Mouse (Mus musculus): ENCODE measurements at regions not wholly inside any gene's neighbourhood (a gene's known extent, or its start where the extent isn't known, plus 50 kb on each side); places are given as distances from the start of the nearest gene placed in this dataset.

GRCm38 (mm10) chr11:66605998-66606397 is 80.2 kb upstream of the Shisa6 start:
- no peaks in the 10 kb centered on the region for H3K27me3 ChIP-seq (ENCODE audit: control insufficient read depth, insufficient read depth, low read length)
- no peaks in the 10 kb centered on the region for H3K9me3 ChIP-seq (ENCODE audit: control insufficient read depth, low read length)
- H3K27ac ChIP-seq (ENCODE audit: low read depth, low read length): no peak overlapping the region
- H3K4me3 ChIP-seq (ENCODE audit: low read depth, low read length): no peak overlapping the region
- ATAC-seq (ENCODE audit: low FRiP score): no peak
- H3K36me3 ChIP-seq (ENCODE audit: control insufficient read depth, insufficient read depth, low read length): no peaks in the 10 kb centered on the region
- WGBS: 91% methylated on average over 3 of the region's 3 CpGs
- no peak for DNase-seq (ENCODE audit: low spot score, missing footprints)
- no peak overlapping the region for H3K9ac ChIP-seq (ENCODE audit: low read length)
- no peaks in the 10 kb centered on the region for H3K4me1 ChIP-seq (ENCODE audit: control insufficient read depth, insufficient read depth, low read length)
- H3K4me2 ChIP-seq: no peak overlapping the region

DNA sequence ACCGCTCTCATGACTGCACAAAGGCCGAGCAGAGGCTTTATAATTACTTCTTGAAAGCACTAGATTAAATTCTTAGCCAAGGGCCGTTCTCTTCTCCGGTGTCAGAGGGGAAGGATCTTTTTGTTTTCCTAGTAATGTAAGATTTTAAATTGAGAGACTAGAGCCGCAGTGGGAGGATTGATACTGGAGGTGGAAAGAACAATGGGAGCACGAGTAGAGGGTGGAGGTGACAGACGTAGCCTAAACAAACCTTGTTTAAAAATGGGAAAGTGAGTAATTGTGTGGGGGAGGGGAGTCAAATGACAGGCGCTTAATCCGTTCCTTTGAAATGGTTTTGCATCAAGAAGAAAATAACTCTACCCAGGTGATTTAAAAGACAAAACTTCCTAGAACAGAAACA is 80.9 kb upstream of the Shisa6 start:
- Histone ChIP-seq H3K4me1 (ENCODE audit: control insufficient read depth, insufficient read depth, low read length) (no peaks in the 10 kb centered on the region), H3K27ac (ENCODE audit: low read depth, low read length) (no peak overlapping the region), H3K27me3 (ENCODE audit: control insufficient read depth, insufficient read depth, low read length) (no peaks in the 10 kb centered on the region), H3K4me3 (ENCODE audit: low read depth, low read length) (no peak overlapping the region), H3K36me3 (ENCODE audit: control insufficient read depth, insufficient read depth, low read length) (no peaks in the 10 kb centered on the region), H3K9me3 (ENCODE audit: control insufficient read depth, low read length) (no peaks in the 10 kb centered on the region), H3K4me2 (no peak overlapping the region), H3K9ac (ENCODE audit: low read length) (no peak overlapping the region)
- ATAC-seq (ENCODE audit: low FRiP score) (no peak), DNase-seq (ENCODE audit: low spot score, missing footprints) (no peak)
- 46% methylated on average over 9 of the region's 9 CpGs for WGBS

DNA sequence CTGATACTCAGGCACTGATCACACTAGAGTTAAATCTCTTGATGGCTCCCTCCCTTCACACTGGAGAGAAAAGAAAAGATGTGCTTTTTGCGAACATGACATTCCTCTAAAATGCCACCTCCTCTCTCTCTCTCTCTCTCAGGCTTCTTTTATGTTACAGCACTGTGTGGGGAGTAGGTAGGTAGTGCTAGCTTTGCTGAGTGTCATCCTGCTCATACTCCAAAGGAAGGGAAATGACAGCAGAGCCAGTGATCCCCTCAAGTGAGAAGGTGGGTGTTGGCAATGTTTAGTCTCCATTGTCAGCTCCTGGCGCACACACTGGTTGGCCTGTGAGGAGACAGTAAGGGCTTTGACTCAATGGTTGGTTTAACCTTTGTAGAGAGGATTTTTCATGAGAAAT is 84.0 kb upstream of the Shisa6 start:
- DNase-seq (ENCODE audit: low spot score, missing footprints): no peak
- Histone ChIP-seq H3K4me3 (ENCODE audit: low read depth, low read length) (no peak overlapping the region), H3K27me3 (ENCODE audit: control insufficient read depth, insufficient read depth, low read length) (no peaks in the 10 kb centered on the region), H3K4me1 (ENCODE audit: control insufficient read depth, insufficient read depth, low read length) (no peaks in the 10 kb centered on the region), H3K4me2 (no peak overlapping the region), H3K9ac (ENCODE audit: low read length) (no peak overlapping the region), H3K9me3 (ENCODE audit: control insufficient read depth, low read length) (no peaks in the 10 kb centered on the region), H3K27ac (ENCODE audit: low read depth, low read length) (no peak overlapping the region), H3K36me3 (ENCODE audit: control insufficient read depth, insufficient read depth, low read length) (no peaks in the 10 kb centered on the region)
- ATAC-seq (ENCODE audit: low FRiP score): no peak
- WGBS: 92% methylated on average over 2 of the region's 2 CpGs

DNA sequence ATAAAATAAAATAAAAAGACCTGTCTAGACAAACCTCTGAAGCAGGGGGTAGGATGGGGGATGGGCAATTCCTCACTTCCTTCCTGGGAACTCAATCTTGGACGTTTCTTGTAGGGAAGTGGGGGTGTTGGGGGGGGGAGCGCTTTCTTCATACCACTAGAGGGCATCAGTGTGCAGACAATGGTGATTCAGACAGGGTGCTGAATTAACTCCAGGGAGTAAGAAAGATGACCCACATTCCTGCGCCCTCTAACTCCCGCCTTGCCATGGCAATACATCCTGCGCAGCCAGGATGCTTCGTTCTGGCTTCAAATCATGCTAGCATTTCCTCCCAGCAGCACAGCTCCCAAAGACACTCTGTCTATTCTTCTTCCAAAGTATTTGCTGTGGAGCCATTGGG is 87.4 kb upstream of the Shisa6 start:
- Histone ChIP-seq H3K4me2 (no peak overlapping the region), H3K27ac (ENCODE audit: low read depth, low read length) (no peak overlapping the region), H3K4me3 (ENCODE audit: low read depth, low read length) (no peak overlapping the region), H3K36me3 (ENCODE audit: control insufficient read depth, insufficient read depth, low read length) (no peaks in the 10 kb centered on the region), H3K27me3 (ENCODE audit: control insufficient read depth, insufficient read depth, low read length) (no peaks in the 10 kb centered on the region), H3K9me3 (ENCODE audit: control insufficient read depth, low read length) (no peaks in the 10 kb centered on the region), H3K4me1 (ENCODE audit: control insufficient read depth, insufficient read depth, low read length) (no peaks in the 10 kb centered on the region), H3K9ac (ENCODE audit: low read length) (no peak overlapping the region)
- ATAC-seq (ENCODE audit: low FRiP score) (no peak), DNase-seq (ENCODE audit: low spot score, missing footprints) (no peak)
- WGBS: 20% methylated on average over 6 of the region's 6 CpGs

- Histone ChIP-seq H3K27me3 (ENCODE audit: control insufficient read depth, insufficient read depth, low read length) (no peaks in the 10 kb centered on the region), H3K36me3 (ENCODE audit: control insufficient read depth, insufficient read depth, low read length) (no peaks in the 10 kb centered on the region), H3K4me1 (ENCODE audit: control insufficient read depth, insufficient read depth, low read length) (no peaks in the 10 kb centered on the region), H3K27ac (ENCODE audit: low read depth, low read length) (no peak overlapping the region), H3K4me3 (ENCODE audit: low read depth, low read length) (no peak overlapping the region), H3K4me2 (no peak overlapping the region), H3K9me3 (ENCODE audit: control insufficient read depth, low read length) (no peaks in the 10 kb centered on the region), H3K9ac (ENCODE audit: low read length) (no peak overlapping the region)
- ATAC-seq (ENCODE audit: low FRiP score): no peak
- DNase-seq (ENCODE audit: low spot score, missing footprints): no peak
- WGBS: 89% methylated on average over 4 of the region's 4 CpGs
Observed at GRCm38 (mm10) chr11:66625491-66625890, 99.7 kb upstream of the Shisa6 start.

- no peak overlapping the region for H3K4me3 ChIP-seq (ENCODE audit: low read depth, low read length)
- no peak overlapping the region for H3K27ac ChIP-seq (ENCODE audit: low read depth, low read length)
- H3K27me3 ChIP-seq (ENCODE audit: control insufficient read depth, insufficient read depth, low read length): no peaks in the 10 kb centered on the region
- H3K4me1 ChIP-seq (ENCODE audit: control insufficient read depth, insufficient read depth, low read length): no peaks in the 10 kb centered on the region
- H3K4me2 ChIP-seq: no peak overlapping the region
- no peaks in the 10 kb centered on the region for H3K36me3 ChIP-seq (ENCODE audit: control insufficient read depth, insufficient read depth, low read length)
- no peak overlapping the region for H3K9ac ChIP-seq (ENCODE audit: low read length)
- no peak for DNase-seq (ENCODE audit: low spot score, missing footprints)
- WGBS: 93% methylated on average over 3 of the region's 3 CpGs
- H3K9me3 ChIP-seq (ENCODE audit: control insufficient read depth, low read length): no peaks in the 10 kb centered on the region
- no peak for ATAC-seq (ENCODE audit: low FRiP score)
Observed at GRCm38 (mm10) chr11:66656810-66657209, 131.0 kb upstream of the Shisa6 start.

- Histone ChIP-seq H3K9me3 (ENCODE audit: control insufficient read depth, low read length) (no peaks in the 10 kb centered on the region), H3K4me1 (ENCODE audit: control insufficient read depth, insufficient read depth, low read length) (no peaks in the 10 kb centered on the region), H3K4me3 (ENCODE audit: low read depth, low read length) (no peak overlapping the region), H3K4me2 (no peak overlapping the region), H3K27me3 (ENCODE audit: control insufficient read depth, insufficient read depth, low read length) (no peaks in the 10 kb centered on the region), H3K27ac (ENCODE audit: low read depth, low read length) (no peak overlapping the region), H3K9ac (ENCODE audit: low read length) (no peak overlapping the region), H3K36me3 (ENCODE audit: control insufficient read depth, insufficient read depth, low read length) (no peaks in the 10 kb centered on the region)
- ATAC-seq (ENCODE audit: low FRiP score) (no peak), DNase-seq (ENCODE audit: low spot score, missing footprints) (no peak)
- WGBS: 46% methylated on average over 2 of the region's 2 CpGs
Observed at GRCm38 (mm10) chr11:66674581-66674980, 148.8 kb upstream of the Shisa6 start.

GRCm38 (mm10) chr11:66680057-66680621 is 154.4 kb upstream of the Shisa6 start:
- no peaks in the 10 kb centered on the region for H3K4me1 ChIP-seq (ENCODE audit: control insufficient read depth, insufficient read depth, low read length)
- no peak overlapping the region for H3K4me3 ChIP-seq (ENCODE audit: low read depth, low read length)
- DNase-seq (ENCODE audit: low spot score, missing footprints) (no peak), ATAC-seq (ENCODE audit: low FRiP score) (no peak)
- H3K27me3 ChIP-seq (ENCODE audit: control insufficient read depth, insufficient read depth, low read length): no peaks in the 10 kb centered on the region
- no peaks in the 10 kb centered on the region for H3K36me3 ChIP-seq (ENCODE audit: control insufficient read depth, insufficient read depth, low read length)
- H3K27ac ChIP-seq (ENCODE audit: low read depth, low read length): no peak overlapping the region
- H3K9ac ChIP-seq (ENCODE audit: low read length): no peak overlapping the region
- H3K4me2 ChIP-seq: no peak overlapping the region
- 86% methylated on average over 4 of the region's 4 CpGs for WGBS
- H3K9me3 ChIP-seq (ENCODE audit: control insufficient read depth, low read length): no peaks in the 10 kb centered on the region

DNA sequence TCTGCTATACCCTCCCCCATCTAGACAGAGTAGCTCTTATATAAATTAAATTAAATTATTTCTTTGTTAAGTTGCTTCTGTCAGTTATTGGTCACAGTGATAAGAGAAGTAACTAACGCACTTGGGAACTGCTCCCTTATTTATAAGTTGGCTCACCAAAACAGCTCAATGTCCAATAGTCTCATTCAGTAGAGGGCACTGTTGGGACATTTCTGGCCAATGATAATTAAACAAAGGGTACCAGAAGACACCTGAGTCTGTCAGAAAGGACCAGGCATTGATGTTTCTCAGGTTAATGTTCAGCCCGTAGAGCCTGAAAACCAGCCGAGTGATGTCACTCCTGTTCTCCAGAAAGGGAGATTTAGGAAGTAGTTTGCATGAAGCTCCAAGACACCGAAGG is 156.1 kb upstream of the Shisa6 start:
- Histone ChIP-seq H3K4me1 (ENCODE audit: control insufficient read depth, insufficient read depth, low read length) (no peaks in the 10 kb centered on the region), H3K27ac (ENCODE audit: low read depth, low read length) (no peak overlapping the region), H3K27me3 (ENCODE audit: control insufficient read depth, insufficient read depth, low read length) (no peaks in the 10 kb centered on the region), H3K9me3 (ENCODE audit: control insufficient read depth, low read length) (no peaks in the 10 kb centered on the region), H3K36me3 (ENCODE audit: control insufficient read depth, insufficient read depth, low read length) (no peaks in the 10 kb centered on the region), H3K4me3 (ENCODE audit: low read depth, low read length) (no peak overlapping the region), H3K4me2 (no peak overlapping the region), H3K9ac (ENCODE audit: low read length) (no peak overlapping the region)
- DNase-seq (ENCODE audit: low spot score, missing footprints) (no peak), ATAC-seq (ENCODE audit: low FRiP score) (no peak)
- 95% methylated on average over 4 of the region's 4 CpGs for WGBS

DNA sequence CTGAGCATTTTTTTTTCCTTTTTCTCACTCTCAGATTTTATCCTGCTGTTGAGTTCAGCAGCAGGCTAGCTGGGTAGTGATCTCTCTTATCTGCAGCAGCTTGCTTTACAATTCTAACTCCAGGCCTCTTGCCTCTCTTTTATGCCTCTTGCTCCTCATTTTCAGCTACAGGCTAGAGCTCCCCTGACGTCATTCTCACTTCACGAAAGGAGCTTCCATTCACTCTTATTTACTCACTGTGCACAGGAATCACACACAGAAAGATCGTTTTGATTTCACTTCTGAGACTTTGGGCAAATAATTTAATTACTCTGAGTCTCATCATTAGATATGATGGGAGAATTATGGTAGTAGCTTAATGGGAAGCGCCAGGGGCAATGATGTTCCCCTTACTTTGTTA is 158.4 kb upstream of the Shisa6 start:
- 81% methylated on average over 4 of the region's 4 CpGs for WGBS

More for the DNA sequence above, 158.4 kb upstream of the Shisa6 start:
- no peaks in the 10 kb centered on the region for H3K4me1 ChIP-seq (ENCODE audit: control insufficient read depth, insufficient read depth, low read length)
- H3K9ac ChIP-seq (ENCODE audit: low read length): no peak overlapping the region
- H3K9me3 ChIP-seq (ENCODE audit: control insufficient read depth, low read length): no peaks in the 10 kb centered on the region
- H3K4me3 ChIP-seq (ENCODE audit: low read depth, low read length): no peak overlapping the region
- ATAC-seq (ENCODE audit: low FRiP score): no peak
- H3K4me2 ChIP-seq: no peak overlapping the region
- no peaks in the 10 kb centered on the region for H3K27me3 ChIP-seq (ENCODE audit: control insufficient read depth, insufficient read depth, low read length)
- H3K27ac ChIP-seq (ENCODE audit: low read depth, low read length): no peak overlapping the region
- DNase-seq (ENCODE audit: low spot score, missing footprints): no peak
- no peaks in the 10 kb centered on the region for H3K36me3 ChIP-seq (ENCODE audit: control insufficient read depth, insufficient read depth, low read length)

All from midbrain, embryonic 11.5 days (tissue).